Mouse (Mus musculus): ENCODE measurements around the gene Dpm2. TPM values are rescaled to one million over a fixed set of nuclear protein-coding genes. Genes with fewer than 3 reads are reported as not detected.

Dpm2 gene
- polyA plus RNA-seq, 1 experiment = 54.8 TPM

GRCm38 (mm10) chr2:32617109-32617508 is 46.5 kb downstream of the Dpm2 start:
- Histone ChIP-seq H3K27ac (ENCODE audit: control insufficient read depth, insufficient read depth, low read depth, low read length, poor library complexity) (no peak overlapping the region), H3K4me1 (ENCODE audit: control insufficient read depth, insufficient read depth, low read length) (no peaks in the 10 kb centered on the region), H3K4me3 (replicated peaks; ENCODE audit: control insufficient read depth, low read depth, low read length) (no peak overlapping the region)
- no peak for TF ChIP-seq POLR2A (IDR thresholded peaks at IDR 0.05; ENCODE audit: borderline replicate concordance, control insufficient read depth, low read depth, low read length)
- TF ChIP-seq CTCF (IDR thresholded peaks at IDR 0.05; ENCODE audit: control insufficient read depth, insufficient read depth, low read length) = no peak
- WGBS = 88% methylated on average over 1 of the region's 1 CpGs

- Histone ChIP-seq H3K27ac (ENCODE audit: control insufficient read depth, insufficient read depth, low read depth, low read length, poor library complexity) (no peak overlapping the region), H3K4me1 (ENCODE audit: control insufficient read depth, insufficient read depth, low read length) (no peaks in the 10 kb centered on the region), H3K4me3 (replicated peaks; ENCODE audit: control insufficient read depth, low read depth, low read length) (no peak overlapping the region)
- WGBS = 85% methylated on average over 4 of the region's 4 CpGs
- TF ChIP-seq CTCF (IDR thresholded peaks at IDR 0.05; ENCODE audit: control insufficient read depth, insufficient read depth, low read length) (peak; percentile 39; the same call in 1 of the 2 replicates), POLR2A (IDR thresholded peaks at IDR 0.05; ENCODE audit: borderline replicate concordance, control insufficient read depth, low read depth, low read length) (no peak)
These were observed 46.9 kb downstream of the Dpm2 start for GRCm38 (mm10) chr2:32617601-32618000.

GRCm38 (mm10) chr2:32618051-32618450 is 47.4 kb downstream of the Dpm2 start:
- Histone ChIP-seq H3K4me1 (ENCODE audit: control insufficient read depth, insufficient read depth, low read length) (no peaks in the 10 kb centered on the region), H3K4me3 (replicated peaks; ENCODE audit: control insufficient read depth, low read depth, low read length) (no peak overlapping the region), H3K27ac (ENCODE audit: control insufficient read depth, insufficient read depth, low read depth, low read length, poor library complexity) (no peak overlapping the region)
- no peak for TF ChIP-seq CTCF (IDR thresholded peaks at IDR 0.05; ENCODE audit: control insufficient read depth, insufficient read depth, low read length)
- 90% methylated on average over 9 of the region's 9 CpGs for WGBS

GRCm38 (mm10) chr2:32620682-32621516 is 50.2 kb downstream of the Dpm2 start:
- H3K4me3 ChIP-seq (replicated peaks; ENCODE audit: control insufficient read depth, low read depth, low read length) = no peak overlapping the region
- TF ChIP-seq POLR2A (IDR thresholded peaks at IDR 0.05; ENCODE audit: borderline replicate concordance, control insufficient read depth, low read depth, low read length) (no peak), CTCF (IDR thresholded peaks at IDR 0.05; ENCODE audit: control insufficient read depth, insufficient read depth, low read length) (no peak)
- peaks cover 1% of the 10 kb centered on the region; the same call in 1 of the 2 replicates for H3K4me1 ChIP-seq (ENCODE audit: control insufficient read depth, insufficient read depth, low read length)
- 49% methylated on average over 4 of the region's 4 CpGs for WGBS
- H3K27ac ChIP-seq (ENCODE audit: control insufficient read depth, insufficient read depth, low read depth, low read length, poor library complexity) = no peak overlapping the region

GRCm38 (mm10) chr2:32621517-32621859 is 50.8 kb downstream of the Dpm2 start, which contains the start of gene Ak1:
TSS of gene Ak1 (plus strand) at chr2:32621758.
- WGBS = 37% methylated on average over 7 of the region's 7 CpGs
- peaks cover 1% of the 10 kb centered on the region; the same call in 1 of the 2 replicates for H3K4me1 ChIP-seq (ENCODE audit: control insufficient read depth, insufficient read depth, low read length)
- TF ChIP-seq CTCF (IDR thresholded peaks at IDR 0.05; ENCODE audit: control insufficient read depth, insufficient read depth, low read length) (no peak), POLR2A (IDR thresholded peaks at IDR 0.05; ENCODE audit: borderline replicate concordance, control insufficient read depth, low read depth, low read length) (no peak)

More at GRCm38 (mm10) chr2:32621517-32621859, 50.8 kb downstream of the Dpm2 start, which contains the start of gene Ak1:
- H3K27ac ChIP-seq (ENCODE audit: control insufficient read depth, insufficient read depth, low read depth, low read length, poor library complexity) = no peak within 1 kb of the TSS
- no peak within 1 kb of the TSS for H3K4me3 ChIP-seq (replicated peaks; ENCODE audit: control insufficient read depth, low read depth, low read length)

Other genes starting within 250 kb of the Dpm2 start
- gene Ciz1, start 218.5 kb upstream of the Dpm2 start, polyA plus RNA-seq (2011; ENCODE audit: insufficient read depth, insufficient read length, low replicate concordance, missing spikeins) = 71.7 and 127 TPM in 2 replicates
- 1.4 and 1.9 TPM in 2 replicates for gene Dnm1, start 217.5 kb upstream of the Dpm2 start, polyA plus RNA-seq (2011; ENCODE audit: insufficient read depth, insufficient read length, low replicate concordance, missing spikeins)
- 28.0 and 39.6 TPM in 2 replicates for gene 1110008P14Rik, start 188.9 kb upstream of the Dpm2 start, polyA plus RNA-seq (2011; ENCODE audit: insufficient read depth, insufficient read length, low replicate concordance, missing spikeins)
- gene Lcn2, start 182.6 kb upstream of the Dpm2 start, polyA plus RNA-seq (2011; ENCODE audit: insufficient read depth, insufficient read length, low replicate concordance, missing spikeins) = 436 and 1,079 TPM in 2 replicates
- gene Ptges2, start 175.0 kb upstream of the Dpm2 start, polyA plus RNA-seq (2011; ENCODE audit: insufficient read depth, insufficient read length, low replicate concordance, missing spikeins) = 3.6 and 15.0 TPM in 2 replicates
- 1.9 and 2.6 TPM in 2 replicates for gene Naif1, start 120.4 kb upstream of the Dpm2 start, polyA plus RNA-seq (2011; ENCODE audit: insufficient read depth, insufficient read length, low replicate concordance, missing spikeins)
- gene Slc25a25, start 119.4 kb upstream of the Dpm2 start, polyA plus RNA-seq (2011; ENCODE audit: insufficient read depth, insufficient read length, low replicate concordance, missing spikeins) = 7.3 and 10.6 TPM in 2 replicates
- gene Fam102a, start 35.5 kb upstream of the Dpm2 start, polyA plus RNA-seq (2011; ENCODE audit: insufficient read depth, insufficient read length, low replicate concordance, missing spikeins) = 5.4 and 9.7 TPM in 2 replicates
- not detected in 2 replicates for gene Pip5kl1, start 3.9 kb downstream of the Dpm2 start, polyA plus RNA-seq (2011; ENCODE audit: insufficient read depth, insufficient read length, low replicate concordance, missing spikeins)
- gene 9430097D07Rik, start 4.8 kb downstream of the Dpm2 start, polyA plus RNA-seq (2011; ENCODE audit: insufficient read depth, insufficient read length, low replicate concordance, missing spikeins) = not detected in 2 replicates
- gene St6galnac4, start 16.2 kb downstream of the Dpm2 start, polyA plus RNA-seq (2011; ENCODE audit: insufficient read depth, insufficient read length, low replicate concordance, missing spikeins) = 8.6 and 18.7 TPM in 2 replicates
- gene St6galnac6, start 28.9 kb downstream of the Dpm2 start, polyA plus RNA-seq (2011; ENCODE audit: insufficient read depth, insufficient read length, low replicate concordance, missing spikeins) = 13.3 and 25.7 TPM in 2 replicates
- 4.0 and 9.1 TPM in 2 replicates for gene Ak1, start 50.9 kb downstream of the Dpm2 start, polyA plus RNA-seq (2011; ENCODE audit: insufficient read depth, insufficient read length, low replicate concordance, missing spikeins)
- 8.4 and 11.3 TPM in 2 replicates for gene Eng, start 75.7 kb downstream of the Dpm2 start, polyA plus RNA-seq (2011; ENCODE audit: insufficient read depth, insufficient read length, low replicate concordance, missing spikeins)
- gene Fpgs, start 133.3 kb downstream of the Dpm2 start, polyA plus RNA-seq (2011; ENCODE audit: insufficient read depth, insufficient read length, low replicate concordance, missing spikeins) = 14.9 and 24.4 TPM in 2 replicates
- 105 and 154 TPM in 2 replicates for gene Cdk9, start 142.2 kb downstream of the Dpm2 start, polyA plus RNA-seq (2011; ENCODE audit: insufficient read depth, insufficient read length, low replicate concordance, missing spikeins)
- gene Sh2d3c, start 150.2 kb downstream of the Dpm2 start, polyA plus RNA-seq (2011; ENCODE audit: insufficient read depth, insufficient read length, low replicate concordance, missing spikeins) = 23.3 and 51.8 TPM in 2 replicates
- not detected in 2 replicates for gene 6330409D20Rik, start 170.2 kb downstream of the Dpm2 start, polyA plus RNA-seq (2011; ENCODE audit: insufficient read depth, insufficient read length, low replicate concordance, missing spikeins)
- gene Tor2a, start 186.4 kb downstream of the Dpm2 start, polyA plus RNA-seq (2011; ENCODE audit: insufficient read depth, insufficient read length, low replicate concordance, missing spikeins) = 9.2 and 13.6 TPM in 2 replicates
- gene Ttc16, start 204.8 kb downstream of the Dpm2 start, polyA plus RNA-seq (2011; ENCODE audit: insufficient read depth, insufficient read length, low replicate concordance, missing spikeins) = 1.1 and 1.5 TPM in 2 replicates
- 1.7 and 2.7 TPM in 2 replicates for gene Ptrh1, start 204.9 kb downstream of the Dpm2 start, polyA plus RNA-seq (2011; ENCODE audit: insufficient read depth, insufficient read length, low replicate concordance, missing spikeins)
- not detected in 2 replicates for gene Cfap157, start 213.6 kb downstream of the Dpm2 start, polyA plus RNA-seq (2011; ENCODE audit: insufficient read depth, insufficient read length, low replicate concordance, missing spikeins)

Measured in bone marrow, adult 2 months (tissue).